Mouse (Mus musculus): ENCODE data around the gene Wfdc1. TPM values are rescaled to one million over a fixed set of nuclear protein-coding genes. Genes with fewer than 3 reads are reported as not detected.

Wfdc1 gene
- total and polyA plus RNA-seq, 3 experiments, result not detected

Other genes starting within 250 kb of the Wfdc1 start
- gene Osgin1, start 232.2 kb upstream of the Wfdc1 start, total RNA-seq (2012; rRNA removed), result 0.08 TPM in 1 of 2 replicates, not detected in the other
- under 1 TPM in 1 of 2 experiments, not detected in 1; 0.84 TPM for gene Osgin1, start 232.2 kb upstream of the Wfdc1 start, polyA plus RNA-seq (2012; ENCODE audit: insufficient read depth in 1 of 2, insufficient read length in 2 of 2, low read depth in 1 of 2, low replicate concordance in 2 of 2, missing spikeins in 1 of 2)
- not detected in 2 replicates for gene Necab2, start 219.6 kb upstream of the Wfdc1 start, total RNA-seq (2012; rRNA removed)
- gene Necab2, start 219.6 kb upstream of the Wfdc1 start, polyA plus RNA-seq (2012; ENCODE audit: insufficient read depth in 1 of 2, insufficient read length in 2 of 2, low read depth in 1 of 2, low replicate concordance in 2 of 2, missing spikeins in 1 of 2), result under 1 TPM in 1 of 2 experiments, not detected in 1; 0.06 TPM
- gene Slc38a8, start 164.7 kb upstream of the Wfdc1 start, total RNA-seq (2012; rRNA removed), result not detected in 2 replicates
- gene Slc38a8, start 164.7 kb upstream of the Wfdc1 start, polyA plus RNA-seq (2012; ENCODE audit: insufficient read depth in 1 of 2, insufficient read length in 2 of 2, low read depth in 1 of 2, low replicate concordance in 2 of 2, missing spikeins in 1 of 2), result not detected
- gene Mbtps1, start 107.6 kb upstream of the Wfdc1 start, total RNA-seq (2012; rRNA removed), result 32.7 and 33.1 TPM in 2 replicates
- 10 to 100 TPM in 1 of 2 experiments, not detected in 1; 59.9 TPM for gene Mbtps1, start 107.6 kb upstream of the Wfdc1 start, polyA plus RNA-seq (2012; ENCODE audit: insufficient read depth in 1 of 2, insufficient read length in 2 of 2, low read depth in 1 of 2, low replicate concordance in 2 of 2, missing spikeins in 1 of 2)
- gene Hsdl1, start 91.2 kb upstream of the Wfdc1 start, total RNA-seq (2012; rRNA removed), result 32.3 and 37.1 TPM in 2 replicates
- gene Hsdl1, start 91.2 kb upstream of the Wfdc1 start, polyA plus RNA-seq (2012; ENCODE audit: insufficient read depth in 1 of 2, insufficient read length in 2 of 2, low read depth in 1 of 2, low replicate concordance in 2 of 2, missing spikeins in 1 of 2), result 10 to 100 TPM; 29.4 to 46.3 TPM
- gene Dnaaf1, start 91.1 kb upstream of the Wfdc1 start, total RNA-seq (2012; rRNA removed), result 0.36 and 0.54 TPM in 2 replicates
- under 1 TPM in 1 of 2 experiments, not detected in 1; 0.19 TPM for gene Dnaaf1, start 91.1 kb upstream of the Wfdc1 start, polyA plus RNA-seq (2012; ENCODE audit: insufficient read depth in 1 of 2, insufficient read length in 2 of 2, low read depth in 1 of 2, low replicate concordance in 2 of 2, missing spikeins in 1 of 2)
- 21.2 and 28.8 TPM in 2 replicates for gene Taf1c, start 61.1 kb upstream of the Wfdc1 start, total RNA-seq (2012; rRNA removed)
- 10 to 100 TPM in 1 of 2 experiments, not detected in 1; 32.0 TPM for gene Taf1c, start 61.1 kb upstream of the Wfdc1 start, polyA plus RNA-seq (2012; ENCODE audit: insufficient read depth in 1 of 2, insufficient read length in 2 of 2, low read depth in 1 of 2, low replicate concordance in 2 of 2, missing spikeins in 1 of 2)
- gene Adad2, start 53.6 kb upstream of the Wfdc1 start, total RNA-seq (2012; rRNA removed), result not detected in 2 replicates
- gene Adad2, start 53.6 kb upstream of the Wfdc1 start, polyA plus RNA-seq (2012; ENCODE audit: insufficient read depth in 1 of 2, insufficient read length in 2 of 2, low read depth in 1 of 2, low replicate concordance in 2 of 2, missing spikeins in 1 of 2), result not detected
- gene Kcng4, start 30.7 kb upstream of the Wfdc1 start, total RNA-seq (2012; rRNA removed), result not detected in 2 replicates
- not detected for gene Kcng4, start 30.7 kb upstream of the Wfdc1 start, polyA plus RNA-seq (2012; ENCODE audit: insufficient read depth in 1 of 2, insufficient read length in 2 of 2, low read depth in 1 of 2, low replicate concordance in 2 of 2, missing spikeins in 1 of 2)
- gene Atp2c2, start 33.6 kb downstream of the Wfdc1 start, total RNA-seq (2012; rRNA removed), result 0.27 and 0.33 TPM in 2 replicates
- under 1 TPM in 1 of 2 experiments, not detected in 1; 0.58 TPM for gene Atp2c2, start 33.6 kb downstream of the Wfdc1 start, polyA plus RNA-seq (2012; ENCODE audit: insufficient read depth in 1 of 2, insufficient read length in 2 of 2, low read depth in 1 of 2, low replicate concordance in 2 of 2, missing spikeins in 1 of 2)
- gene Tldc1, start 112.1 kb downstream of the Wfdc1 start, total RNA-seq (2012; rRNA removed), result 13.4 and 16.4 TPM in 2 replicates
- gene Tldc1, start 112.1 kb downstream of the Wfdc1 start, polyA plus RNA-seq (2012; ENCODE audit: insufficient read depth in 1 of 2, insufficient read length in 2 of 2, low read depth in 1 of 2, low replicate concordance in 2 of 2, missing spikeins in 1 of 2), result 10 to 100 TPM in 1 of 2 experiments, not detected in 1; 16.1 TPM
- gene Cotl1, start 174.2 kb downstream of the Wfdc1 start, total RNA-seq (2012; rRNA removed), result 60.5 and 70.3 TPM in 2 replicates
- gene Cotl1, start 174.2 kb downstream of the Wfdc1 start, polyA plus RNA-seq (2012; ENCODE audit: insufficient read depth in 1 of 2, insufficient read length in 2 of 2, low read depth in 1 of 2, low replicate concordance in 2 of 2, missing spikeins in 1 of 2), result 100 to 1,000 TPM in 1 of 2 experiments, not detected in 1; 114 TPM
- 4.5 and 4.6 TPM in 2 replicates for gene Klhl36, start 195.9 kb downstream of the Wfdc1 start, total RNA-seq (2012; rRNA removed)
- 1 to 10 TPM in 1 of 2 experiments, not detected in 1; 6.6 TPM for gene Klhl36, start 195.9 kb downstream of the Wfdc1 start, polyA plus RNA-seq (2012; ENCODE audit: insufficient read depth in 1 of 2, insufficient read length in 2 of 2, low read depth in 1 of 2, low replicate concordance in 2 of 2, missing spikeins in 1 of 2)
- 205 and 227 TPM in 2 replicates for gene Usp10, start 244.0 kb downstream of the Wfdc1 start, total RNA-seq (2012; rRNA removed)
- 100 to 1,000 TPM; 263 to 398 TPM for gene Usp10, start 244.0 kb downstream of the Wfdc1 start, polyA plus RNA-seq (2012; ENCODE audit: insufficient read depth in 1 of 2, insufficient read length in 2 of 2, low read depth in 1 of 2, low replicate concordance in 2 of 2, missing spikeins in 1 of 2)
- gene Gm20388, start 244.5 kb downstream of the Wfdc1 start, total RNA-seq (2012; rRNA removed), result 8.1 and 11.1 TPM in 2 replicates
- gene Gm20388, start 244.5 kb downstream of the Wfdc1 start, polyA plus RNA-seq (2012; ENCODE audit: insufficient read depth in 1 of 2, insufficient read length in 2 of 2, low read depth in 1 of 2, low replicate concordance in 2 of 2, missing spikeins in 1 of 2), result 10 to 100 TPM in 1 of 2 experiments, not detected in 1; 17.8 TPM

All from MEL (cell line).